Mouse (Mus musculus) kidney, adult 9 months (tissue): ENCODE measurements around the gene Rab4a.
"Not testable (repeated sequence)": the region's sequence is repeated elsewhere in the genome, so short reads cannot be mapped to it uniquely, and the experiment has no call there.

Source experiments
- DNase-seq: peaks from one replicate; pipeline ENCODE4 v3.0.0; 2022

The Rab4a gene

GRCm38 (mm10) chr8:123789461-123789860 is 16.3 kb upstream of the Rab4a start:
- DNase-seq, result no peak

- peak; percentile 90 for DNase-seq
Measured at GRCm38 (mm10) chr8:123789970-123790369, 15.8 kb upstream of the Rab4a start.

DNA sequence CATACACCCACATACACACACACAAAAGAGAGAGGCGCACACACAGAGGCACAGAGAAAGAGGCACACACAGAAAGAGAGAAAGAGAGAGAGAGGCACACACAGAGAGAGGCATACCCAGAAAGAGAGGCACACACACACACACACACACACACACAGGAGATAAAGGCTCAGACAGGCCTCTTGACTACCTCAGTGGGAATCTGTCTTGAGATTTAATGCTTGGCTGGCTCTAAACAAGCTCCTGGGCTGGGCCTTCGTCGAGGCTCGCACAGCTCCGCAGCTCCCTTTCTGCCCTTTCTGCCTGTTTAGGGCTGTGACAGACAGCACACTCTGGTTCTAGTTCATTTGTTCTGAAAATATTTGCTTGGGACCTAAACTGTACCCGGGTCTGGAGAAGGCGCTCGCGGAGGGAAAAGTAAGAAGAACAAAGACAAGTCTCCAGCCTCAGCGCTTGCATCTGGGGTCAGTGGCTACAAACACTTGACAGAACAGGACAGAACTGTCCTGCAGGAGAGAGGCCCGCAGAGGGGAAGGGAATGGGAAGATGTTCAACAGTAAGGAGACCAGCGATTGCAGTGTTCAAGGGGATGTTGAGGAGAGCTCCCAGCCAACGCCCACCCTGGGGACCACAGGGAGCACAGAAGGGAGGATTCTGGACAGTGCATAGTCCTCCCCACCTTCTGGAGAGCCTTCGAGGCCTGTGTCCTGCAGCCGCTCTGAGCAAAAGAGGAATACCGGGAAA is 14.5 kb upstream of the Rab4a start:
- DNase-seq, result peak; percentile 38

DNA sequence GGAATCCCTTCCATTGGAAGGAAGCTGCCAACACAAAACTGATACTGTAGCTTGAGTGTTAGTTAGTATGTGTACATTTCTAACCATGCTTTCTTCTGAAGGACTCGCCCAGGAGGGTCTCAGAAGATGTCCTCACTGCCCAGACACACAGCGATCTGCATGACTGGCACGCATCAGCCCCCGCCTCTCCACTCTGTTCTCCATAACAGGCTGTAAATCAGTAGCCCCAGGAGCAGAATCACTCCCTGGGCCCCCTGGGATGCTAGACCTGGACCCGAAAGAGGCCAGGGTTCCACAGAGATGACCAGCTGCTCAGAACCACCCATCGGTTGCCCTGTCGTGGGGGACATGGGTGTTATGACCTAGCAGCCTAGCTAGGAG is 13.9 kb upstream of the Rab4a start:
- DNase-seq, result no peak

GRCm38 (mm10) chr8:123793900-123794299 is 11.9 kb upstream of the Rab4a start:
- no peak for DNase-seq

GRCm38 (mm10) chr8:123794766-123795165 is 11.0 kb upstream of the Rab4a start:
- DNase-seq, result no peak

GRCm38 (mm10) chr8:123796758-123797157 is 9.0 kb upstream of the Rab4a start:
- peak; percentile 40 for DNase-seq

- DNase-seq, result no peak
Measured at GRCm38 (mm10) chr8:123797928-123798327, 7.9 kb upstream of the Rab4a start.

DNA sequence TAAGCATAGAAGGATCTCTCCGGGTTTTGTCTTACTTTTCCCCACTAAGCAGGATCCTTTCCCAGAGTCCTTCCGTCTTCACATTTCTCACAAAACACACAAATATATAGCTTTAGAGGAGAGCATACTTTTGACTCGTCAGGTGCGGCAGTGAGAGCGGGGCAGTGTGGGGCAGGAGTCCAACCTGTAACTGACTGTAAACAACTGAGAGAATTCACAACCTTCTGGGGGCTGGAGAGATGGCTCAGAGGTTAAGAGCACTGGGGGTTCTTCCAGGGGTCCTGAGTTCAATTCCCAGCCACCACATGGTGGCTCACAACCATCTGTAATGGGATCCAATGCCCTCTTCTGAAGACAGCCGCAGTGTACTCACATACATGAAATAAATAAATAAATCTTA is 6.4 kb upstream of the Rab4a start:
- DNase-seq, result no peak

DNA sequence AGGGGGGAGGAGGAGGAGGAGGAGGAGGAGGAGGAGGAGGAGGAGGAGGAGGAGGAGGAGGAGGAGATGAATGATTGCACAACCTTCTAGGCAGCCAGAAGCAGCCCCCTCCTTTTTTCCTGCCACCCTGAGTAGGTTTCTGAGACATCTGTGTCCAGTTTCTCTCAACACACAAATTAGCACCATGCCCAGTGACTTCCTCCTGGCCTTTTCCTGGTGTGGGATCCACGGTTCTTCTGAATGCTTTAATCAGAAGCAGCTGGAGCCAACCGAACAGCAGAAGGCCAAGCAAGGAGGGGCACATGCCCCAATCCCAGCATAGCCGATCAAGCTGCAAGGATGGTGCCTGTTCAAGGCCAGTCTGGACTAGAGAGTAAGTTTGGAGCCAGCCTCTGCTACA is 5.9 kb upstream of the Rab4a start:
- DNase-seq, result no peak

GRCm38 (mm10) chr8:123800867-123801266 is 4.9 kb upstream of the Rab4a start:
- no peak for DNase-seq

DNA sequence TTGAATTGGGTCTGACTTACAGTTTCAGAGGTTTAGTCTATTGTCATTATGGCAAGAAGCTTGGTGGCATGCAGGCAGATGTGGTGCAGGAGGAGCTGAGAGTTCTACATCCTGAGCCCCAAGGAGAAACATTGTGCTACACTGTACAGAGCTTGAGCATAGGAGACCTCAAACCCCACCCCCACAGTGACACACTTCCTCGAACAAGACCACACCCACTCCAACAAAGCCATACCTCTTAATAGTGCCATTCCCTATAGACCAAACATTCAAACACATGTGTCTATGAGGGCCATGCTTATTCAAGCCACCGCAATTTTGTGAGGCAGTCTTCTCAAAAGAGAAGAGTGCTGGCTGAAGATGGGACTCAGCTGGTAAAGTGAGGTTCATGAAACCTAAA is 4.2 kb upstream of the Rab4a start:
- no peak for DNase-seq

- no peak for DNase-seq
Measured at GRCm38 (mm10) chr8:123803639-123804038, 2.1 kb upstream of the Rab4a start.

GRCm38 (mm10) chr8:123804586-123804985 is 1.2 kb upstream of the Rab4a start:
- DNase-seq, result no peak

- DNase-seq, result no peak
Measured at GRCm38 (mm10) chr8:123805209-123805717, 522 bp upstream of the Rab4a start.

GRCm38 (mm10) chr8:123806374-123806935 is 670 bp downstream of the Rab4a start:
- DNase-seq, result peak; percentile 34

GRCm38 (mm10) chr8:123807024-123807431 is 1.2 kb downstream of the Rab4a start:
- DNase-seq, result peak; percentile 68

DNA sequence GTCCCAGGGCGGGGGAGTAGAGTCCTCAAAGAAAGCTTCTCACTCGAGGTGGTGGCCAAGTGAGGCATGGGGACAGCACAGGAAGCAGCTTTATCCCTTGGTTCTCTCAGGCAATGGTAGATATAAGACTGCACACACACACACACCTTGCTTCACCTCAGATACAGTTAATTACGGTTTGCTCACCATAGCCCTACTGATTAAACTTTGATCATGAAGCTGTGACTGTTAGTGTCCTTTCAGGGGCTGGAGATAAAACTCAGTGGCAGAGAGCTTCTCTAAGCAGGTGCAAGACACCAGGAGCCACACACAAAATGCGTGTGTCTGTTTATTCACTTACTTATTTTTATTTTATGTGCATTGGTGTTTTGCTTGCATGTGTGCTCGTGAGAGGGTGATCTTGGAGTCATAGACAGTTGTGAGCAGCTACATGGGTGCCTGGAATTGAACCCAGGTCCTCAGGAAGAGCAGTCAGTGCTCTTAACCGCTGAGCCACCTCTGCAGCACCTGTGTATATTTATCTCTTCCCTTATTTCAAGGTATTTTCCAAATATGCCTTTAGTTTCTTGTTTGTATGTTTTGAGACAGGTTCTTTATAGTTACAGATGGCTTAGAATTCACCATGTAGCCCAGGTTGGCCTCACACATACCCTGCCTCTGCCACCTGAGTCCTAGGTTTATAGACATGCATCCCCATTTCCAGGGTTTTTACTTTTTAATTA is 2.2 kb downstream of the Rab4a start:
- DNase-seq, result no peak

- DNase-seq, result no peak
Measured at GRCm38 (mm10) chr8:123808671-123809070, 2.9 kb downstream of the Rab4a start.

DNA sequence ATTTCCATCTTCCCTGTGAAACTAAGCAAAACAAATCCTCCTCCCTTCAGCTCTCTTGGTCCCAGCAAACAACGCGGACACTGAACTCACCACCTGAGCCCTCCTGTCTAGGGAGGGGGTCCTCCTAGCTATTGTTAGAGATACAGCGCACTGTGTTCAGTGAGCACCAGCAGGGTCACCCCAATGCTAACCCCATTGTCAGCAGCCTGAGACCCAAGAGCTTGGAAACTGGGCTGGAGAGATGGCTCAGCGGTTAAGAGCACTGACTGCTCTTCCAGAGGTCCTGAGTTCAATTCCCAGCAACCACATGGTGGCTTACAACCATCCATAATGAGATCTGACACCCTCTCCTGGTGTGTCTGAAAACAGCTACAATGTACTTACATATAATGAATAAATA is 3.6 kb downstream of the Rab4a start:
- not testable (repeated sequence) for DNase-seq

- no peak for DNase-seq
Measured at GRCm38 (mm10) chr8:123812227-123812626, 6.4 kb downstream of the Rab4a start.

DNA sequence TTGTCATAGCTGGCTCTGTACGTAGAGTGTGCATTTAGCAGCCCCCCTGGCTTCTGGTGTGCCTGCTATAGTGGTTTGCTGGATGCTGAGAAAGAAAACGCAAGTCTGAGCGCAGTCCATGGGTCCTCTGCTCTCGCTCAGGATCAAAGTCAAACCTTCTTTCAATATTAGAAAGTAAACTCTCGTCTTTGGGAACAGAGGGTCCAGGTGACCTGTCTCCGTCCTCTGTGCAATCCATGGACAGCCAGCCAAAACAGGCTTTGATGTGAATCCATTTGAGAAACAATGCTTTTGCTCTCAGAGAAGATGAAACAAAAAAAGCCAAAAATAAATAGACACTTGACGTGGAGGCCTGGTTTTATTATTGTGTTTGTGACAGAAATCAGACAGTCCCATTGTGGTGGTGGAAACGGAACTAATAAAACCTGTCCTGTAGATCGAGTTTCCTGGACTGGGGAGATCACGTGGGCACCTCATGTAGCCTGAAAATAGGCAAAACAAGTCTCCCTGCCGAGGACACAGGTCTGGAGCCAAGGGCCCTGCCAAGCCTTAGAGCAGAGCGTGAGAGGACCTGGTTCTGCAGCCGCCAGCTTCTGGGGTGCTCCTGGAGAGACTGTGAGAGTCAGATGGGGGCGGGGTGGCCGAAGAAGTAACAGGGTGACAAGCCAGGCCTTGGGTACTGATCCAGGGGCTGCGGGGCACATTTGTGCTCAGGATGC is 7.5 kb downstream of the Rab4a start:
- peak; percentile 64 for DNase-seq

DNA sequence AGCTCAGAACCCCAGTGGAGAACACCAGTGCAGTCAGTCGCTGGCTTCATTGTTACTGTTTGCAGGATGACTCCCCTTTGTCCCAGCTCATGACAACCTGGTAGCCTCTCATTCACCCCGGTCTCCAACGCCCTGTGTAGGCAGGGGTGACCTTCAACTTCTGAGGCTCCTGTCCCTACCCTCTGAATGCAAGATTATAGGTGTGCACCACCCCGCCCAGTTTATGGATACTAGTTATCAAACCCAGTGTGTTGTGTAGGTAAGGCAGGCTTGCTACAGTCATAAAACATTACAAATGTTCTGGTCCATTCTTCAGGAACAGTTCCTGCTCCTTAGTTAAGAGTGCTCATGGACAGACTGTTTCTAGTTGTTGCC is 8.1 kb downstream of the Rab4a start:
- no peak for DNase-seq
